Mouse (Mus musculus): ENCODE data around the gene Odf3. TPM values are rescaled to one million over a fixed set of nuclear protein-coding genes. Genes with fewer than 3 reads are reported as not detected.

The Odf3 gene
- total and polyA plus RNA-seq, 3 experiments: not detected

DNA sequence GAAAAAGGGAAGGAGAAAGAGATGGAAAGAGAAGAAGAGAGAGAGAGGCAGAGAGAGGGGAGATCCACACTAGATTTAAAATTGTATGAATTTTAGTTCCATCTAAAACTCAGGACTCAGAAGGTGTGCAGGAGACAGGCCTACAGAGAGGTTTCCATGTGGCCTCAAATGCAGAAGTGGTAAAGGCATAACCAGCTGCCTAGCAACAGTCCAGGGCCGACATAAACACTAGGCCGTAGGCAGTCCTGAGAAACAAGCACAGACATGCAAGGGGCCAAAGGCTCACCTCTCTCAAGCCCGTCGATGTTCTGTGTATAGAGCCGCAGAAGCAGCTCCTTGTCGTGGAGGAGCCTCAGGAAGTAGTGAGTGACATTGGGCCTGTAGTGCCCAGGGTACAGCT, 29.8 kb downstream of the Odf3 start:
- DNase-seq (ENCODE audit: extremely low read depth): peak; percentile 84
- Histone ChIP-seq H3K27me3 (replicated peaks) (no peaks in the 10 kb centered on the region), H3K9ac (ENCODE audit: insufficient read depth, low read depth) (peak overlapping the region; percentile 17; the same call in 1 of the 2 replicates), H3K9me3 (replicated peaks; ENCODE audit: low read length) (no peaks in the 10 kb centered on the region), H3K79me2 (replicated peaks; ENCODE audit: control insufficient read depth, extremely low read depth, insufficient read depth, poor library complexity, severe bottlenecking) (peaks cover 4% of the 10 kb centered on the region), H3K4me3 (replicated peaks in 1 of 3; ENCODE audit: low read depth in 2 of 3, low read length in 2 of 3, poor library complexity in 1 of 3) (peak overlapping the region in 1 of 3 experiments; percentile 8), H3K27ac (ENCODE audit: insufficient read depth, low read depth) (peak overlapping the region; percentile 75), H3K4me2 (ENCODE audit: insufficient read depth, low read depth, poor library complexity, severe bottlenecking) (peak overlapping the region; percentile 47), H3K36me3 (replicated peaks in 1 of 2; ENCODE audit: control insufficient read depth in 1 of 2, insufficient read depth in 1 of 2, low read length in 1 of 2) (peaks cover 24 to 53% of the 10 kb centered on the region in 2 experiments), H3K4me1 (ENCODE audit: control insufficient read depth in 1 of 2, insufficient read depth in 2 of 2) (peaks cover 21 to 59% of the 10 kb centered on the region in 2 experiments)
- peak; percentile 25; the same call in 1 of the 2 replicates for TF ChIP-seq ETS1 (conservative IDR thresholded peaks at IDR 0.05; ENCODE audit: low read depth, low read length)
- no peak for TF ChIP-seq ZKSCAN1 (IDR thresholded peaks at IDR 0.05; ENCODE audit: borderline replicate concordance, low read depth, low read length)
- TF ChIP-seq ELF1 (IDR thresholded peaks at IDR 0.05; ENCODE audit: low read depth, low read length): no peak
- peak; percentile 82 for TF ChIP-seq IRF4 (IDR thresholded peaks at IDR 0.05; ENCODE audit: low read depth, low read length)
- 0 out of 2 replicates have a peak, but pooled peaks have one; percentile 12 for TF ChIP-seq POLR2A (IDR thresholded peaks at IDR 0.05; ENCODE audit: low read depth, low read length)
- 0 out of 2 replicates have a peak, but pooled peaks have one; percentile 37 for TF ChIP-seq TCF12 (IDR thresholded peaks at IDR 0.05; ENCODE audit: low read depth, low read length)
- TF ChIP-seq SIN3A (IDR thresholded peaks at IDR 0.05; ENCODE audit: low read length): peak; percentile 89
- TF ChIP-seq MYC (IDR thresholded peaks at IDR 0.05; ENCODE audit: low read depth, low read length): peak; percentile 86
- TF ChIP-seq CHD1 (IDR thresholded peaks at IDR 0.05; ENCODE audit: low read depth, low read length): peak; percentile 98
- peak; percentile 58 for TF ChIP-seq EP300 (IDR thresholded peaks at IDR 0.05; ENCODE audit: low read length)
- no peak for TF ChIP-seq ZC3H11A (IDR thresholded peaks at IDR 0.05; ENCODE audit: low read depth, low read length)
- TF ChIP-seq HCFC1 (IDR thresholded peaks at IDR 0.05; ENCODE audit: low read depth, low read length): peak; percentile 25; the same call in 1 of the 2 replicates
- TF ChIP-seq MXI1 (IDR thresholded peaks at IDR 0.05; ENCODE audit: low read depth, low read length): peak; percentile 90
- peak; percentile 57 for TF ChIP-seq MAX (IDR thresholded peaks at IDR 0.05; ENCODE audit: low read length)
- dilution Hi-C loops (cut with MboI; ENCODE audit: extremely low pct_ligation_motif_present, extremely low pct_unique_long_range_greater_than_20kb, low sequenced_read_pairs) (no loop called here), in situ Hi-C loops (cut with MboI; ENCODE audit: low pct_ligation_motif_present, low pct_unique_long_range_greater_than_20kb, low sequenced_read_pairs) (no loop called here)

DNA sequence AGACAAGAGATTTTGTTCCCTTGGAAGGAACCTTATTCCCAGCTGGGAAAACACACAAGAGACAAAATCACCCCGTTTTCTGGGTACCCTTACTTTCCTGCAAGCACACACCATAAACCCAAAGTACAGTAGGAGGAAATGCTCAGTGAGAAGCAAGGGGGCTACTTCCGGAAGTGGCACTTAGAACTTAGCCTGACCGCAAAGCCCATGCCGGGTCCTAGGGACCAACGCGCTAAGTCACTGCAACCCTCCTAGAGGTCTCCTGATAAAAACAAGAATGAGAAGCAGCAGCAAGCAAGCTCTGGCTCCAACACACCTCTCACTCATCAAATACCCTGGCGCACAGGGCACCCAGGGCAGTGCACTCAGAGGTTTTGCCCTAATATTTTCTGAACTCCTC, 31.8 kb downstream of the Odf3 start:
- Histone ChIP-seq H3K9me3 (replicated peaks; ENCODE audit: low read length) (no peaks in the 10 kb centered on the region), H3K4me2 (ENCODE audit: insufficient read depth, low read depth, poor library complexity, severe bottlenecking) (no peak overlapping the region), H3K4me1 (ENCODE audit: control insufficient read depth in 1 of 2, insufficient read depth in 2 of 2) (peaks cover 24 to 68% of the 10 kb centered on the region in 2 experiments), H3K79me2 (replicated peaks; ENCODE audit: control insufficient read depth, extremely low read depth, insufficient read depth, poor library complexity, severe bottlenecking) (peaks cover 22% of the 10 kb centered on the region), H3K27me3 (replicated peaks) (no peaks in the 10 kb centered on the region), H3K4me3 (replicated peaks in 1 of 3; ENCODE audit: low read depth in 2 of 3, low read length in 2 of 3, poor library complexity in 1 of 3) (no peak overlapping the region), H3K36me3 (replicated peaks in 1 of 2; ENCODE audit: control insufficient read depth in 1 of 2, insufficient read depth in 1 of 2, low read length in 1 of 2) (peaks cover 20 to 46% of the 10 kb centered on the region in 2 experiments), H3K9ac (ENCODE audit: insufficient read depth, low read depth) (no peak overlapping the region), H3K27ac (ENCODE audit: insufficient read depth, low read depth) (no peak overlapping the region)
- in situ Hi-C loops (cut with MboI; ENCODE audit: low pct_ligation_motif_present, low pct_unique_long_range_greater_than_20kb, low sequenced_read_pairs) (no loop called here), dilution Hi-C loops (cut with MboI; ENCODE audit: extremely low pct_ligation_motif_present, extremely low pct_unique_long_range_greater_than_20kb, low sequenced_read_pairs) (no loop called here)
- no peak for DNase-seq (ENCODE audit: extremely low read depth)
- no peak for TF ChIP-seq BHLHE40 (IDR thresholded peaks at IDR 0.05; ENCODE audit: low read depth, low read length)
- TF ChIP-seq ELF1 (IDR thresholded peaks at IDR 0.05; ENCODE audit: low read depth, low read length): no peak
- TF ChIP-seq NRF1 (IDR thresholded peaks at IDR 0.05; ENCODE audit: low read depth, low read length): no peak
- TF ChIP-seq UBTF (IDR thresholded peaks at IDR 0.05; ENCODE audit: low read depth, low read length): no peak
- TF ChIP-seq CTCF (conservative IDR thresholded peaks at IDR 0.05 in 1 of 2, IDR thresholded peaks at IDR 0.05 in 1 of 2; ENCODE audit: low read depth in 2 of 2, low read length in 2 of 2): no peak
- no peak for TF ChIP-seq POLR2A (IDR thresholded peaks at IDR 0.05; ENCODE audit: low read depth, low read length)
- no peak for TF ChIP-seq JUND (conservative IDR thresholded peaks at IDR 0.05; ENCODE audit: low read depth, low read length)
- no peak for TF ChIP-seq USF2 (conservative IDR thresholded peaks at IDR 0.05; ENCODE audit: low read depth, low read length)
